Mouse (Mus musculus): ENCODE data around the gene Hax1. TPM values are rescaled to one million over a fixed set of nuclear protein-coding genes. Genes with fewer than 3 reads are reported as not detected.

The Hax1 gene
- polyA plus RNA-seq, 1 experiment from 2014 or later: 162 TPM

DNA sequence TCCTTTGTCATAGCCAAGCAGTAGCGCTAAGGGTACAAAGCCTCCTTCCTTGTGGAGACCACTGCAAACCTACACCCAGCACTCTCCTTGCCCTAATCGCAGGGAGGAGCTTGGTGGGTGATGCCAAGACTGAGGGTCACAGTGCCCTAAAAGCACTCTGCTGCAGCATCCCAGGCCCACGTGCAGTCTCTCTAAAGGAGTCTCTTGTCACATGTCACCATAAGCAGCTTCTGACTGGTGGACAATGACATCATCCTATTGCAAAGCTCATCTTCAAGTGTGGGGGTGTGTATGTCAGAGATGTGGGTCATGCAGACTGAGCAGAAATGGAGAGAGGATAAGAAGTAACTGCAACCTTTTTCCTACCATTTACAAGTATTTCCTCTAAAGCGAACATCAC is 39.1 kb downstream of the Hax1 start:
- no peaks in the 10 kb centered on the region for H3K9me3 ChIP-seq (replicated peaks)
- WGBS: 75% methylated on average over 4 of the region's 4 CpGs
- H3K4me2 ChIP-seq: peak overlapping the region; percentile 98
- H3K36me3 ChIP-seq (ENCODE audit: poor library complexity, severe bottlenecking): peaks cover 51% of the 10 kb centered on the region
- no peak overlapping the region for H3K27ac ChIP-seq
- H3K27me3 ChIP-seq: no peaks in the 10 kb centered on the region
- H3K4me1 ChIP-seq: peaks cover 48% of the 10 kb centered on the region
- ATAC-seq: no peak
- H3K4me3 ChIP-seq: peak overlapping the region; percentile 82
- peak overlapping the region; percentile 92; the same call in 1 of the 2 replicates for H3K9ac ChIP-seq

DNA sequence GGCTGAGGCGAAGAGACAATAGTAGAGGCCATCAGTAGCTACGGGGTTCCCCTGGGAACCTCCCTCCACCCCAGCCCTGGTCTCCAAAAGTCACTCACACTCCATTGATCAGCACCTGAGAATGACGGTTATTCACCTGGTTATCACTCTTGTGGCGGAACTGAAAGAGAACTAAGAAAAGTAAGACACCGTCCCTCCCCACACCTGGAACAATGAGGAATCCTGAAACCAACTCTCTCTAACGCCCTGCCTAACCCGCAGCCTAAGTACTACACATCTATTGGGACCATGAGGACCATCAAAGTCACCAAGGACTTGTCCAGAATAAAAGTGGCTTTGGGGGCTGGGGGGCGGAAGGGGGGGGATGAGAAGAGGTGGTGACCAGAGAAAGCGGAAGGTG is 40.7 kb downstream of the Hax1 start:
- no peak overlapping the region for H3K4me3 ChIP-seq
- peaks cover 66% of the 10 kb centered on the region for H3K36me3 ChIP-seq (ENCODE audit: poor library complexity, severe bottlenecking)
- no peaks in the 10 kb centered on the region for H3K9me3 ChIP-seq (replicated peaks)
- peaks cover 39% of the 10 kb centered on the region for H3K4me1 ChIP-seq
- WGBS: 95% methylated on average over 9 of the region's 9 CpGs
- no peak overlapping the region for H3K27ac ChIP-seq
- no peak overlapping the region for H3K4me2 ChIP-seq
- no peak overlapping the region for H3K9ac ChIP-seq
- no peak for ATAC-seq
- H3K27me3 ChIP-seq: no peaks in the 10 kb centered on the region

DNA sequence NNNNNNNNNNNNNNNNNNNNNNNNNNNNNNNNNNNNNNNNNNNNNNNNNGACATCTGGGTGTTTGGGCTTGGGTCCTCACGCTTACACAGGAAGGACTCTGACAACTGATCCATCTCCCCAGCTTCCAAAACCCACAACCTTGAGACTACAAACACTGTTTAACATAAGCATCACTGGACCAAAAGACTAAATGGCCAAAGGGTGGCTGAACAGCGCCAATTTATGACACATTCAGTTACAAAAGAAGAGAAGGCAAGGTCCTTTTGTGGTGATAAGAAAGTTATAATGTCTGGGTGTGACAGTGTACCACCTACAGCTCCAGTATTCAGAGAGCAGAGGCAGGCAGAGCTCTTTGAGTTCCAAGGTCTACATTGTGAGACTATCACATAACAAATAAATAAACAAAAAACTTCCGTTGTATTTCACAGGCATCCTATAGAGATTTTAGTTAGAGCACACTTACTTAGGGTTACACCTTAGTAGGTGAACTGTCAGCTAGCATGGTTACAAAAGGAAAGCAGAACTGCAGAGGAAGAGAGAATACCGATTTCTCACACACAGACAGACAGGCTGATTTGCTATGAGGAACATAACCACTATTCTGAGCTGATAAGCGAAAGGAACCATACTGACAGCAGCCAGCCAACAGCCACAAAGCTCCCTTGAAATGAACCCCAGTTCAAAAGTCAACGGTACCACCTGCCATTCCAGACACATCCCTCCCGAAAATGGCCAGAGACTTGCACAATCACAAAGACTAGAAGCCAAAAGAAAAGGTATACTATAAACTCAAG is 42.2 kb downstream of the Hax1 start:
- Histone ChIP-seq H3K9me3 (replicated peaks) (no peaks in the 10 kb centered on the region), H3K27me3 (no peaks in the 10 kb centered on the region), H3K27ac (no peak overlapping the region), H3K4me3 (no peak overlapping the region), H3K9ac (no peak overlapping the region), H3K4me1 (peaks cover 28% of the 10 kb centered on the region), H3K36me3 (ENCODE audit: poor library complexity, severe bottlenecking) (peaks cover 81% of the 10 kb centered on the region), H3K4me2 (no peak overlapping the region)
- WGBS: 93% methylated on average over 7 of the region's 7 CpGs
- no peak for ATAC-seq

DNA sequence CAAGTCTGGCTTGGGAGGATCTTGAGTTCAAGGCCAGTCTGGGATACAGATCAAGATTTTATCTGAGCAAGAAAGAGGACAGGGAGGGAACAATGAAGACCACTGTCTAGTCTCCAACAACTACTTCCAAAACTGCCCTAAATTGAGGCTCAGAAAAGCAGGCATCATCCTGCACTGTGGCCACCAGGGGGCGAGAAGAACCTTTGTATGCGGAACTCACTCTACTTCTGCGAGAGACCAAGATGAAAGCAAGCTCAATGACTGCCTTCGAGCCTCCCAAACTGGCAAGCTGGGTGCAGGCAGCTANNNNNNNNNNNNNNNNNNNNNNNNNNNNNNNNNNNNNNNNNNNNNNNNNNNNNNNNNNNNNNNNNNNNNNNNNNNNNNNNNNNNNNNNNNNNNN is 45.2 kb downstream of the Hax1 start:
- no peaks in the 10 kb centered on the region for H3K4me1 ChIP-seq
- H3K4me3 ChIP-seq: no peak overlapping the region
- peaks cover 99% of the 10 kb centered on the region for H3K36me3 ChIP-seq (ENCODE audit: poor library complexity, severe bottlenecking)
- no peak overlapping the region for H3K9ac ChIP-seq
- 2% methylated on average over 4 of the region's 4 CpGs for WGBS
- peak; percentile 74 for ATAC-seq
- no peaks in the 10 kb centered on the region for H3K27me3 ChIP-seq
- no peaks in the 10 kb centered on the region for H3K9me3 ChIP-seq (replicated peaks)
- H3K4me2 ChIP-seq: no peak overlapping the region
- H3K27ac ChIP-seq: no peak overlapping the region

DNA sequence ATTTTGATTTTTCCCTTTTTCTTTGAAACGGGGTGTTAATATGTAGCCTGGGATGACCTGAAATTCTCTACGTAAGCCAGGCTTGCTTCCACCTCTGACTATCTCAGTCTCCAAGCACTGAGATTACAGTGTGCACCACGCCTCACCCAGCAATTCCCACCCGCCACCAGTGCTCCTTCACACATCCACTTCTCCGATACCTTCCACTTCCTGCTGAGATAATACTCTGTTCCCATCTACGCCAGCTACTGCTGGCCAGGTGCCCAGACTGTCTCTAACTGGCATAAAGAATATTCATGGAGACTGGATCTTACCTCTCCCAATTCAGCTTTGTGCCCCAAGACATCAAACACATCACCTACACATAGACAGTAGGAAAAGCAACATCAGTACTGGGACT is 49.9 kb downstream of the Hax1 start:
- WGBS: 86% methylated on average over 6 of the region's 6 CpGs
- H3K9me3 ChIP-seq (replicated peaks): no peaks in the 10 kb centered on the region
- no peak overlapping the region for H3K4me2 ChIP-seq
- H3K36me3 ChIP-seq (ENCODE audit: poor library complexity, severe bottlenecking): peaks cover 100% of the 10 kb centered on the region
- no peaks in the 10 kb centered on the region for H3K4me1 ChIP-seq
- H3K4me3 ChIP-seq: no peak overlapping the region
- no peak for ATAC-seq
- no peak overlapping the region for H3K27ac ChIP-seq
- H3K27me3 ChIP-seq: no peaks in the 10 kb centered on the region
- no peak overlapping the region for H3K9ac ChIP-seq

DNA sequence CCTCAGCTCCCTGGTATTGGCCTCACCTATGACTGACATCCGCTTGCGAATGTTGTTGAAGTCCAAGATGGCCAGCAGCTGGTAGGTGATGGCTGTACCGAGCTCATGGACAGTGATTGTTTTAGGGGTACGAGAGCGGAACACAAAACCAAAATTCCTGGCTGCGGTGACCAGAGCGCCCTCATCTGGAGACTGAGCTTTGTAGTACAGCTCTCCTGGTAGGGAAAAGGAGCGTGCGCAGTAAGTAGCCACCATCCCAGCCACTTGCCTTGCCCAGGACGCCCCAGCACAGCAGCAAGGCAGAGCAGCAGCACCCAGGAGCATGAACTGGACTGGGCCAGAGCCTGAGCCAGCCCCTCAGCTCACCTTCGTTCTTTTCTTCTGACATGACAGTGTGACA is 50.6 kb downstream of the Hax1 start:
- no peak for ATAC-seq
- WGBS: 82% methylated on average over 11 of the region's 11 CpGs
- H3K27me3 ChIP-seq: no peaks in the 10 kb centered on the region
- H3K4me3 ChIP-seq: no peak overlapping the region
- H3K4me2 ChIP-seq: no peak overlapping the region
- no peaks in the 10 kb centered on the region for H3K9me3 ChIP-seq (replicated peaks)
- peaks cover 100% of the 10 kb centered on the region for H3K36me3 ChIP-seq (ENCODE audit: poor library complexity, severe bottlenecking)
- H3K27ac ChIP-seq: no peak overlapping the region
- H3K4me1 ChIP-seq: no peaks in the 10 kb centered on the region
- no peak overlapping the region for H3K9ac ChIP-seq

Small RNA genes within 50 kb of the gene (microRNA-seq; reads per million reads assigned to microRNA genes)
- not detected for gene Mir7669

Other genes with a start within 250 kb of the Hax1 start
- gene Chrnb2, start 234.1 kb downstream of the Hax1 start, polyA plus RNA-seq (2015; fragmentation: Nextera tagmentation; extraction: Ambion mirVana): 18.6 and 20.6 TPM in 2 replicates
- 14.1 and 15.4 TPM in 2 replicates for gene Ube2q1, start 225.2 kb downstream of the Hax1 start, polyA plus RNA-seq (2015; fragmentation: Nextera tagmentation; extraction: Ambion mirVana)
- 1.2 TPM in 2 replicates for gene She, start 167.4 kb downstream of the Hax1 start, polyA plus RNA-seq (2015; fragmentation: Nextera tagmentation; extraction: Ambion mirVana)
- 0.25 and 0.36 TPM in 2 replicates for gene Il6ra, start 85.6 kb downstream of the Hax1 start, polyA plus RNA-seq (2015; fragmentation: Nextera tagmentation; extraction: Ambion mirVana)
- 10.2 and 11.3 TPM in 2 replicates for gene Atp8b2, start 35.3 kb downstream of the Hax1 start, polyA plus RNA-seq (2015; fragmentation: Nextera tagmentation; extraction: Ambion mirVana)
- 224 and 230 TPM in 2 replicates for gene 4933434E20Rik, start 52.9 kb upstream of the Hax1 start, polyA plus RNA-seq (2015; fragmentation: Nextera tagmentation; extraction: Ambion mirVana)
- gene Ubap2l, start 53.8 kb upstream of the Hax1 start, polyA plus RNA-seq (2015; fragmentation: Nextera tagmentation; extraction: Ambion mirVana): 164 and 169 TPM in 2 replicates
- 449 and 474 TPM in 2 replicates for gene Tpm3, start 73.9 kb upstream of the Hax1 start, polyA plus RNA-seq (2015; fragmentation: Nextera tagmentation; extraction: Ambion mirVana)
- gene Nup210l, start 105.4 kb upstream of the Hax1 start, polyA plus RNA-seq (2015; fragmentation: Nextera tagmentation; extraction: Ambion mirVana): 0.34 TPM in 2 replicates
- 1,194 and 1,420 TPM in 2 replicates for gene Rps27, start 214.9 kb upstream of the Hax1 start, polyA plus RNA-seq (2015; fragmentation: Nextera tagmentation; extraction: Ambion mirVana)
- gene Rab13, start 214.9 kb upstream of the Hax1 start, polyA plus RNA-seq (2015; fragmentation: Nextera tagmentation; extraction: Ambion mirVana): 24.3 and 28.4 TPM in 2 replicates
- gene Jtb, start 232.8 kb upstream of the Hax1 start, polyA plus RNA-seq (2015; fragmentation: Nextera tagmentation; extraction: Ambion mirVana): 102 and 111 TPM in 2 replicates
- 5.2 and 5.8 TPM in 2 replicates for gene Creb3l4, start 244.7 kb upstream of the Hax1 start, polyA plus RNA-seq (2015; fragmentation: Nextera tagmentation; extraction: Ambion mirVana)
- gene Slc39a1, start 249.4 kb upstream of the Hax1 start, polyA plus RNA-seq (2015; fragmentation: Nextera tagmentation; extraction: Ambion mirVana): 55.0 and 55.3 TPM in 2 replicates

All from forebrain, embryonic 13.5 days (tissue).